Mouse (Mus musculus): ENCODE data around the gene Skor1.

The Skor1 gene

DNA sequence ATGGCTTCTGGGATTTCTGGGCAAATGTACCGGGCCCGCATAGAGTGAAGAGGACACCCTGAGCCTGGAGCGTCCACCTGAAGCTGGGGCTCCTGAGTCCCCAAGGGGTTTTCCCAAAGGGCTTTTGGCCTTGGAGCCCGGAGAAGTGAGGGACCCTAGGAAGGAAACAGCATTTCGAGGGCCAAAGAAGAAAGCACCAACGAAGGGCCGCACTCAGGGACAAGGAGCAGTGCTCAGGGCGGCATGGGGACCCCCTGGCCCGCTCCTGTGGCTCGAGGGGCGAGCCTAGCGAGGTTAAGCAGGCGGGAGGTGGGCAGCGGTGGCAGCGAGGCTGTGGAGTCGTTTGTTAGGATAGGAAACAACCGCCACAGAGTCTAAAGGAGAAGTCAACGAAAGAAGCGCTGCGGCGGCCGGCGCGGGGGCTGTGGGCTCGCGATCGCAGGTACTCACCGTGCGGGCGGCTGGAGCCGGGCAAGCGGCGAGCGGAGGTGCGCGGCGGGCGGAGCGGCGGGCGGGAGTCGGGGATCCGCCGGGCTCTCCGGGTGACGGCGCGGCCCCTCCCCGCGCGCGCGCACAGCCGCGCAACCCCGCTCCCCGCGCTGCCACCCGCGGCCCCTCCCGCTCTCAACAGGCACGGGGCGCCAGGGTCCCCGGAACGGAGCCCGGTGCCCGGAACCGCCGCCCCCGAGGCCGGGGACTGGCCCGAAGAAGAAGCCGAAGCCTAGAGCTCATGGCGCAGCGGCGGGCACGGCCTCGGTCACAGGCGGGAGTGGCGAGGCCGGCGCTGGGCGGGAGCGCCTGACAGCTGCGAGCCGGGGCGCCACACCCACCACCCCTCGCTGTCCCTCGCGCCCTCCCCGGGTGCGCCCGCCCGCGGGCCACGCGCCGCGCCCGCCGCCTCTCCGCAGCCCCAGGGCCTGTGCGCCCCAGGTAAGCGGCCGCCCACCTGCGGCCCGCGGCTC, at the start of gene Skor1:
Skor1 (minus strand) TSS at position 552 of the 962 bp plus-strand sequence.
- DNase-seq = peak in 1 of 2 experiments; percentile 50

DNA sequence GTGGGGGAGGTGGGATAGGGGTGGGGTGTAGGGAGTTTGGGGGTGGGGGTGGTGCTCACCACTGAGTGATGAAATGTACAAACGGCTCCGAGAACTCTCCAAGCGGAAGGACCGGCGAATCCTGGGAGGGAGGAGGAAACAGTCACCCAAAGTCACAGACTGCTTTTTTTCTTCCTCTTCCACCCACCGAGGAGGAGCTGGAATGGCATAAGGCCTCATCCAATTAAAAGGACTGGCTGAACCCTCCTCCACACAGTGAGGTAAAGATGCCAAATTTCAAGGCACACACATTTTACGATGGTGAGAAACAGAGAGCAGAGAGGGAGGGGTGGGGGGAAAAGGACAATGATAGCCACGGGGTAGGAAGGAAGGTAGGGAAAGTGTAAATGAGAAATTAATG, 48.5 kb upstream of the Skor1 start:
- no peak for DNase-seq

DNA sequence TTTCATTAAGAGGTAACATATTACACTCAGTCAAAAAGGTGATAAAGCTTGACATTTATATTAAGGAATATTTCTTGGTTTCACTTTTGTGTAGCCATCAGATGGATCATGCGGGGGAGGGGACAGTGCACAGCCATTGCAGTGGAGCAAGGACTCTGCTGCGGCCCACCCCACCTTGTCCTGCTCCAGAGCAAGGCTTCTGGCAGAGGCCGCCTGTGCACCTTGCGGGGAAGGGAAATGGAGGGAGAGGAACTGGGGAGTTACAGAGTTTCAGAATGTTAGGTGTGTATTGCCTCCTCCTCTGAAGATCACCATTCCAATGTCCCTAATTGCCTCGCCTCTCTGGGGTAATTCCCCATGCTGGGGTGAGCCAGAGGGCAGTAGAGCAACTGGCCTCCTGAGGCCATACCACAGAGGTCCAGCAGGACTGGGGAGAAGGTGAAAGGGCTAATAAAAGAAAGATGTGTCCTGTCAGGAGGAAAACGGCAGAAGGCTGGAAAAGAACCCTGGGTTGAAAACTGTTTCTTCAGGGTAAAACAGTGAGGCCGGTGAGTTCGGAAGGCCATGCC, 47.4 kb upstream of the Skor1 start:
- DNase-seq = no peak

DNA sequence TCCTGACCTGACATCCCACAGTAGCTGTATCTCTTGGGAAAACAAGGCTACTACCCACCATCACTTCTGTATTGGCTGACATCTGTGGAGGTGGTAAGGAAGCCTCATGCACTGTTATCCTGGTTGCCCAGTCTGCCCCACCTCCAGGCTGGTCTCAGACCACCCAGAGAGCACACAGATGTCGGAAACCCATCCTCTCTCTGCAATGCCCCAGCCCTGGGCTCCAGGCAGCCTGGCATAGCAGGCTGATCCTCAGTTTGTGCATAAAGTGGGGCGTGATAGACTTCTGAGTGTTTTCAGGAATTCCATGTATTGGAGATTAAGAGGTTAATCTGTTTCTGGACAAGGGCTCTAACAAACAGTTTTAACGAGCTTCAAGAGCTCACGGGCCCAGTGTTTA, 46.8 kb upstream of the Skor1 start:
- no peak for DNase-seq

DNA sequence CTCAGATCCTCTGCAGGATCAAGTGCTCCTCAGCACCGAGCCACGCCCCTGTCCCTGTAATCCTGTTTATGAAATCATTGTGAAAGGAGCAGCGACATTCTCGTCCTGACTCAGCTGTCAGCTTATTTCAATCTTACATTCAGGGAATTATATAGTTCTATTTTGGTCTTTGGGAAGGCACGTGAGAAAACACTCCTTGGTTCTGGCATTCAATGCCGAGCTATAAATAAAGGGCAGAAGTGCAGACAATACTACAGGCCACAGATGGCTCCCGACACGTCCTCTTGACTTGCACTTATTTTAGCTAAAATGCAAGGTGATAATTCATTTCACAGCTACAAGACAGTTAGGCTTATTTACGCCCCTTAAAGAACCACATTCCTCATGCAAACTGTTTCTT, 46.0 kb upstream of the Skor1 start:
- DNase-seq = no peak

DNA sequence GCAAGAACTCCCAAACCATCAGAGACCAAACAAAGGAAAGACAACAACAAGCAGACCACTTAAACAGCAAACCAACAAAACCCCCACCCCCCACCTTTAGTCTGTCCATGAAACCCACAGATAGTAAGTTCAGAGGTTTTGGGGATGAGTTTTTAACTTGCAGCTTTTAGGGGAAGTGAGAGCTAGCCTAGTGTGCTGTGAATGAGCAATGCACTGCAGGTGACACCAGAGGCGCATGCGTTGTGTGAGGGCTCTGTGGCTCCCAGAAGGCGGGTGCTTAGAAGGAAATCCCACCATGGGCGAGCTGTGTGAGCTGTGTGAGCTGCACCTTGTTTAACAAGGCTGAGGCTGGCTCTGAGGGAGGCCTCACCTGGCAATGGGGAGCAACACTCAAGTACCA, 44.0 kb upstream of the Skor1 start:
- DNase-seq = no peak

DNA sequence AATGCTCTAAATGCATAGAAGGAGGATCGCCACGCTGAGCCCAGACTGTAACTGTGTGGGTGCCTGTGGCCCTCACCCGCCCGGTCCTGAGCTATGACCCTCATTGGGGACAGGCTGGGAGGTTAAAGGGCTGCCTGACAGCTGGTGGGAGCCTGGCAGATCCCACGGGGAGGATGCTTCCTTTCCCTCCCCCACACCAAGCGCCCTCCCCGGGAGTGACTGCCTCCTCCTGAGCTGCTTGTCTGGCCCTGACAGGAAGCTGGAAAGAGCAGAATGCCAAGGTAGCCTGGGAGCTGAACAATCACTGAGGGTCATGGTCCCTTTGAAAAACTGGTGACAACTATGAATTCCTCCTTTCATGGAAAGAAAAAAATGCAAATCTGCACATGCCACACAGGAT, 38.5 kb upstream of the Skor1 start:
- DNase-seq = no peak

DNA sequence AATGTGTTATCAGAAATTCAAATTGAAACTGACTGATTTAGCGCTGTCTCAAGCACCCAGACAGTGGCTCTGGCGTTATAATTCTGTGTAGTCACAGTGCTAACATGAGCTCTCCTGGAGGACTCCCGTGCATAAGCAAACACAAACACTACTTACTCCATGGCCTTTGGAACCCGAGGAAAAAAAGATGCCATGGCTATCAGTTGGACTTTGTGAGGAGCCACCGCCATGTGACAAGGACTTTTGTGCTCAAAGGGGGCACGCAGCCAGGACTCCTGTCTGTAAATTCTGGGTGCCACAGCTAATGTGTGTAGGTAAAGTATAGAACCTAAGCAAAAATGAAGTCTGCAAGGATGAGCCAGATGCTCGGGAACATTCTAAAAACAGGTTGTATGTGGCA, 36.5 kb upstream of the Skor1 start:
- no peak for DNase-seq

DNA sequence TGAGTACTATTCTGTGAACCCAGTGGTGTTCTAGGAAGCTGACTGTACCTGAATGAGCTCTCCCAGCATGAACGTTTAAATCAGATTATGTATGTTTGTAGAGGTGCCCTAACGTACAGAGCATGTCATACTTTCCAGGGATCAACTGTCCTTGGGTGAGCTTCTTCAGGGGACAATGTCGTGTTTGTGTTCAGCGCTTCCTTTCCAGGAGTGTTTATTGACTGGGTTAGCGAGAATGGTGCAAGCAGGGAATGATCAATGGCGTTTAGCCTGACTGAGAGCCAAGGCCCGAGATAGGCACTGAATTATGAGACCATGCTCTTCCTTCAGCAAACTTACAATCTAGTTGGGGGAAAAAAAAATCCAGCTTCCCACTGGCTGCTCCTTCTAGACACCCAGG, 35.1 kb upstream of the Skor1 start:
- no peak for DNase-seq

DNA sequence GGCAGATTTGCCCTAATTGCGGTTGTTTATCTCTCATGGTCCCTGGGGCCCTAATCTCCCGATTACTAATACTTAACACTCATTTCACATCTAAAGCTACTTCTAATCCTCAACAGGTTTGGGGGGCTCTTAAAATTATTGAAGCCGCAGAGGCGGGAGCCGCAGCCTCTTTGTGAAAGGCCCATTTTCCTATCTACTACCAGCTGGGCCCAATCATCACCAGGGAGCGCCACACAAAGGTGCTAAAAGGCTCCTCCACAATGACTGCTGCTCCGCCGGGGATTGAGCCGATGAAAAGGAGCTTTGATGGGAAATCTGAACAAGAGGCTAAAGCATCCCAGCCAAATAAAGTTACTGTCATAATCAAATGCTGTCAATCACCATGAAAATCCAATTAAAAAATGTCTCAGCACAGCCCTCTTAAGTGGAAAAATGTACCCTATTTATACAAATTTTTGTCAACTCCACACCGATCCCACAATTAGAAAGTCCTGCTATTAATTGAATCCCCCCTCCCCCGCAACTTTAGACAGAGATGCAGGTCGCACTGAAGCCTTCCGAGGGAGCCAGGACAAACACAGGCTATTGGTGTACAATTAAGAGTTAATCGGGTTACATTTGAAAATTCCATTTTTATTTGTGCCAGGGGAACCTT, 33.7 kb upstream of the Skor1 start:
- DNase-seq = no peak

DNA sequence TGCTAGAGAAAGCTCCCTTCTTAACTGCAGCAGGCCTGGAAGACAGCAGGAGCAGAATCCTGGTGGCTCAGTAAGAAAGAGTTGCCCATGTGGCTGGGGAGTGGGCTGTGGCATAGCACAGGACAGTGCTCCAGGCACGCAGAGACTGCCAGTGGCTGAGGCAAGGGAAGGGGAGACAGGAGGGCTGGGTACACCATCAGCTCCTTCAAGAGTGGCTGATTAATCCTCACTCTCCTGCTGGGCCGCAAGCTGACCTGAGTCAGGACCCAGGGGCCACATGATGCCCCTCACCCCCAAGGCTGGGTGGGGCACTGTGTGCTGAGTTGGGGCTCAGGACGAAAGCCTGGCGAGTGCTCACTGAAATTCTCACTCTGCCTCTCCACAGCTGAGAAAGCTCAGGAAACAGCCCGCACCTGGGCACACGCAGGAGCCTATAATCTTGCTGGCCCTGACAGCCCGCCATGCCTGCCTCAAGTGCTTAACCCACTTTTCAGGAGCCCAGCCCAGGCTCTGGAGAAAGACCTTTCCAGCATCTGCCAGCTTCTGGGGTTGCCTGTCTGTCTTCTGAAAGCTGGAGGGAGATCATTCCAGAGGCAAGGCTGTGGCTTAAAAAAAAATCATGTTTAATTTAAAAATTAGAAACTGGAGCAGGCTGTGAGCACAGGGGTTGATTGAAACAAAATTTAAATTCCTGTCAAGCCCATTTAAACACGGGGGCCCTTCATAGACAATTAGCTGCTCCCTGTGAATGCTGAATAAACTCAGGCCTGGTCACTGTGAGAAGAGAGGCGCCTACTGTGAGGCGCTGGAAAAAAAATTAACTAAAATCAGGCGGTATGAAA, 32.8 kb upstream of the Skor1 start:
- no peak for DNase-seq

DNA sequence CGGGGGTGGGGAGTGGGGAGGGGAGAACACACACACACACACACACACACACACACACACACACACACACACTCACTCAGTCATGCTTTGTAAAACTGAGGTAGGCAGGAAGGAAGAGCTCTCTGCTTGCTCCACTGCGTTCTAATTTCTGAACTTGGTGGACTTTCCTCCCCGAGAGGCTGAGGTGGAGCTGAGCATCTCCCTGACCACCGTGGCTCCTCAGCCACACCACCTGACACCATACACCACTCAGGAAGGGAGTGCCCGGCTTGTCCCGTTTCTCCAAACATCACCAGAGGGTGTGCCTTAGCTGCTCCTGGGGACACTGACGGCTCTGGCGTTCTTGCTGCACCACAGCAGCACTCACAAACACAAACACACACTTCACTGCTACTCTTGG, 29.5 kb upstream of the Skor1 start:
- DNase-seq = no peak

DNA sequence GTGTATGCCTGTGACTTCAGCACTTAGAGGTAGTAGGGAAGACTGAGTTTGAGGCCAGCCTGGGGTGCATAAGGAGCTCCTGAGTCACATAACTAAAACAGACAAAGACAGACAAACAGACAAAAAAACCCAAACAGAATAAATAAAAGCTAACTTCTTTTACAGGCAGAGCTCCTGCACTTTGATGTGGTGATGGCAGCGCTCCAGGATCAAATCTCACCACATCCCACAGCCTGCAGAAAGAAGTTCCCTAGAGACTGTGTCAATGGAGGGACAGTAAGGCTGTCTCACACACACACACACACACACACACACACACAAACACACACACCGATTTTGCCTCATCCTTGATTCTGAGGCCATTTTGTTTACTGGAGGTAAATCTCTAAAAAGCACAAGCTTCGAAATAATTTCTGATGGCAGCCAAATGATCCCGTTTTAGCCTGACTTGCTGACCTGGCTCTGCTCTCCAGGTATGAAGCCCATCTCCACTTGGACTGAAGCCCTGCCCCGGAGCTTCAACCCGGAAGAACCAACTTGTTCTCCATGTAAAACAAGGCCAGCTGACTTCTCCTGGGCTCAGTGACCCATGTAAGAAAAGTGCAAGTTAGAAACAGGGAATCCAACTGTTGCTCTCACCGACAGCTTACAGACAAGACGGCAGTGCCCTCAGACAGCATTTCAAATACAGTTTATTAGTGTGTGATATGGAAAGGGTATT, 25.4 kb upstream of the Skor1 start:
- DNase-seq = no peak

DNA sequence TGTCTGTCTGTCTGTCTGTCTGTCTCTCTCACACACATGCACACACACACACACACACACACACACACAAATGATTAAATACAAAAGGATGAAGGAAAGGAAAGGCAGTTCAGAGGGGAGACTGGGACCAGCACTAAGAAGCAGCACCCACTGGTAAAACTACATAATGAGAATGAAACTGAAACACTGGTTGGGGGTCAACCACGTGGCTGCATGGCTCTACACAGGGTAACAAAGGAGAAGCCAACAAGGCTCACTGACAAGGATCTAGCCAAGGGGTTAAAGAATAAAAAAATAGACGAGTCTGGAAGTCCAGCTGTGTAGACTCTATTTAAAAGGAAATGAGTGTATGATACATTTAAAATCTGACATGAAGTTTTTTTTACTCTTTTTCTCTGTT, 23.2 kb upstream of the Skor1 start:
- DNase-seq = no peak

DNA sequence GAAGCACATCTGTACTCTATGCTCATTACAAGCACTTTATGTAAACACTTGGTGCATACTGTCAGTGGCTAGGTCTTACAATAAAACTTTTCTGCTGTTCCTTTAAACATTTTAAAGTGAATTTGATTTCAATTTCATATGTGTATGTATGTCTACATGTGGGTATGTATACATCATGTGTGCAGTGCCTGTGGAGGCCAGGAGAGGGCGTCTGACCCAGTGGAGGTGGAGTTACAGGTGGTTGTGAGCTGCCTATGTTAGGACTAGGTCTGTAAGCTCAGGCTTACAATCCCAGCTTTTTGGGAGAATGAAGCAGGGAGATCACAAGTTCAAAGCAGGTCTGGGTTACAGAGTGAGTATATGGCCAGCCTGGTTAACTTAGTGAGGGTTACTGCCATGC, 20.4 kb upstream of the Skor1 start:
- no peak for DNase-seq

DNA sequence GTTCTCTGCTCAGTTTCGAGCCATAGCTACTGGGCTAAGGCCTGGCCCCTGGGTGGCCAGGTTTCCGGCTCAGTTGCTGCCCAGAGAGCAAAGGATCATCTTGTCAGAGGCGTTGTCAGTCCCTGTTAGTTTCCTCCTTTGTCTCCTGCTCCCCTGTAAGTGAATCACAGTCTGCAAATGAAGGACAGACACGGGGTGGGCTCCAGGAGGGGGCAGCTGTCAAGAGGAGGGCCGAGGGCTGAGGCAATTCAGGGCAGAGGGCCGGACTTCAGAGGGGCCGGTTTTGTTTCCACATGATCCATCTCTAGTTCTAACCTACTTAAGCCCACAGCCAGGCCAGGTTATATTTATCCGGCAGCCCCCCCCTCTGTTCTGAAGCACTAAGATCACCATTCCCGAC, 16.3 kb upstream of the Skor1 start:
- no peak for DNase-seq

DNA sequence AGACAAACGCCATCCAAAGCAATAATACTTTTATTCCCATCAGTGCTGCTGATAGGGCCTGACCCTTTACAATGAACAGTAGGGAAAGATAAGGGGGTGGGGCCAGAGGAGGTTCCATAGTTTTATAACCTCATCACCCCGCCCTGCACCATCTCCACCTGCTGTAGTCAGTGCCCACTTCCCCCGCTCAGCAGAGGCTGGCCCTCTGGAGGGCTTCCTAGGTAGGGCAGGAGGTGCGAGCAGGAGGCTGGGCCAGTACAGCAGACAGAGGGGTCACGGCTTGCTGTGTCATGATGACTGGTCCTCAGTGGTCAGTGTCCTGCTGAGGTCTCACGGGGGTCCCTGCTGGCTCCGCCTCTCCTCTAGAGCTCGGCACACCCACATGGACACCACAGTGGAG, 15.0 kb upstream of the Skor1 start:
- no peak for DNase-seq

DNA sequence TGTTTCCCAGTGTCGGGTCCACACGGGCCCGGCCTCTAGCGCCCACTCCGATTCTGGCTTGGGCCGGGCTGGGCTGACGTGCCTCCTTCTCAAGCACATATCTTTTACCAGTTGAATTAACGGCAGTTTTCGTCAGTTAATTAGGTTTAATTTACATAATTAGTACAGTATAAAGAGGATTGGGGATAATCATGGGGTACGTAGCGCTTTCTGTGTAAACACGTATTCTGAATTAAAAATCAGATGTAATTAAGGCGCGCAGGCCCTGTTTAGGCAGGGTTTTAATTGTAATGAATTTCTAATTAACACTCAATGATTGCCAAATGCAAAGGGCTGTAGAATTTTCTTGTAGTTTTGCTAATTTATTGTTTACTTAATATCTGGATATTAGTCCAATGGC, 3.2 kb upstream of the Skor1 start:
- DNase-seq = no peak

DNA sequence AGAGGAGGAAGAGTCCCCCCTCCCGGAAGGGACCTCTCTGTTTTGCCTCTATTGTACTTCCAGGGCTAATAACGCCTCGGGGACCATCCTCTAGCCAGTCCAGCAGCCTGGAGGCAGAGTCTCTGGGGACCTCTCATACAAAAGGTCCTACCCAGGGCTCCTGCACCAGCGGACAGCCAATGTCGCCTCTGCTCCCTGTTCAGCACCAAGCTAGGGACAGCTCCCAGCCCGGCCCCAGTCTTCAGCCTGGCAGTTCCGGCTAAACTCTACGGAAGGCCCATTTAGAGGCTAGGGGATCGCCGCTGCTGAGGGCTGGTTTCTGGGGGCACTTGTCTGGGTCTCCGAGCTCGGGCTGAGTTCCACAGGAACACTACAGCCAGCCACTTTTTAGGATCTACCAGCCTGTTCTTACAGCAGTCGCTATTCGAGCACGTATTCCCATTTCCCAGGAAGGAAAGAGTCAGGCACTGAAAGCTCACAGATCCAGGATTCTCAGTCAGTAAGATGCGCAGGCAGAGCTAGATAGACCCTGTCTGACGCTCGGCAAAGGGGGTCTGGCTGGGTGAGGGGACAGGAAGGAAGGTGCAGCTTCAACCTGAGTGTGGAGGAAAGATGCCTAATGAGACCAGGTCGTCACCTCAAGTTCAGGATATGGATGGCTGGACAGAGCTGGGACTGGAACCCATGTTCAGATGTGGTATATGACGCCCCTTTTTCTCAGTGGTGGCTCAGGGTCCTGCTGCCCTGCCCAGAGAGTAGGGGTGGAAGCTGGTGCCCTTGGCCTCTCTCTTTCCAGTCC, 2.5 kb upstream of the Skor1 start:
- DNase-seq = no peak

DNA sequence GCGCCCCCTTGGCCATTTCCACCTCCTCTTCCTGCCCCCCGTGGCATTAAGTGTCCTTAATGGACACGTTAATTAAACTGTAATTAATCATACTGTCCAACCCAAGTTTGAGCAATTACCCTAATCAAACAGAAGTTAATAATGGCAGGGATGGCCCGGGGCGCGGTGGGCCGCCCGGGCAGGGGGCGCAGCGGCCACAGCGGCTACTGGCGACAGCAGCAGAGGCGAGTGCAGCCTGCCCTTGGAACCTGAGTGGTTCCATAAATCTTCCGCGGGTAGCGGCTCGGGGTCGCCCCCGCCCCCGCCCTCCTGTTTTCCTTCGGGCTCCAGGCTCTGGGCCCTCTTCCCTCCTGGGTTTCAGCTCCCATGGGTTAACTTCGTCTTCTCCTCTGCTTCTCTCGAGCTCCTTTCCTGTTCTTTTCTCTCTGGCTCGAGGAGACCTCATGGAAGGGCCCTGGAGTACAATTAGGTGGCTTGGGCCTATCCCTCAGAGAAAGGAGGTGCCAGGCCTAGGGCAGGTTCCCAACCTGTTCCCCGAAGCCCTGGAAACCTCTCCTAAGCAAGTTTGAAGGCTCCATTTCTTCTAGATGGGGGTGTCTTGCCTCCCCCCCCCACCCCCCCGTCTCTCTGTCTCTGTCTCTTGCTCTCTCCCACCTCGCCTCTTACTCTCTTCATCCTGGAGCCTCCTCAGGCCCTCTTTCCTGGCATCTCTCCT, 1.5 kb upstream of the Skor1 start:
- DNase-seq = no peak

DNA sequence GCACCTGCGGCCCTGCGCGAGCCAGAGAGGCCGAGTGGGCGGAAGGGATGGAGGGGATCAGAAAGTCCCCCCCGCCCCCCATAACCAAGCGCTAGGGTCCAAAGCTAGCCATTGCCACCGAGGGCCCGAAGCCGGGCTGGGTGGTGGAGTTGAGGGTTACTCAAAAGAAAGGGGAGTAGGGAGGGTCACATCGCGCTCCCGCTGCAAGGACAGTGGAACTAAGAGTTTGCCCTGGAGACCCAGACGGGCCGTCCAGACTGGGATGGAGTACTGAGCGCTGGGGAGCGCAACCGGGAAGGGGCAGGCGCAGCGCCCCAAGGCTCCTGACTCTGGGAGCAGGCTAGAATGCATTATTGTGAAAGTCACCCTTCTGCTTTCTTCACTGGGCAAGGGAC, 608 bp upstream of the Skor1 start:
- DNase-seq = no peak

Data from cerebellum, adult 18-20 months (tissue).